Mouse (Mus musculus) heart, embryonic 13.5 days (tissue): ENCODE measurements at regions not wholly inside any gene's neighbourhood (a gene's known extent, or its start where the extent isn't known, plus 50 kb on each side); places are given as distances from the start of the nearest gene placed in this dataset.

ENCODE experiments used
- ATAC-seq: fragments of 200-750 bp; cut with Nextera tagmentation; 2 replicates; pipeline ENCODE4 v1.8.0; 2017; ENCODE audit warnings: moderate TSS enrichment; ENCODE audit not compliant: insufficient number of reproducible peaks, low FRiP score, low TSS enrichment; ENCODE audit errors: extremely low read depth
- H3K27ac ChIP-seq: fragments of 300-500 bp; sonication (generic); replicated peaks from 2 replicates; pipeline ENCODE4 v1.5.1; 2015; ENCODE audit warnings: moderate library complexity, mild to moderate bottlenecking, inconsistent platforms
- H3K27me3 ChIP-seq: fragments of 300-500 bp; sonication (generic); replicated peaks from 2 replicates; pipeline ENCODE4 v1.6.1; 2015; ENCODE audit warnings: mild to moderate bottlenecking, inconsistent platforms
- H3K36me3 ChIP-seq: fragments of 300-500 bp; sonication (generic); 2 replicates; pipeline ENCODE4 v1.6.1; 2015; ENCODE audit warnings: mild to moderate bottlenecking, inconsistent platforms
- H3K4me1 ChIP-seq: fragments of 300-500 bp; sonication (generic); 2 replicates; pipeline ENCODE4 v1.6.1; 2015; ENCODE audit warnings: inconsistent platforms
- H3K4me2 ChIP-seq: fragments of 300-500 bp; sonication (generic); 2 replicates; pipeline ENCODE4 v1.6.1; 2015; ENCODE audit warnings: inconsistent platforms, mild to moderate bottlenecking, moderate library complexity
- H3K4me3 ChIP-seq: fragments of 300-500 bp; sonication (generic); 2 replicates; pipeline ENCODE4 v1.5.1; 2015; ENCODE audit warnings: moderate library complexity, mild to moderate bottlenecking, inconsistent platforms
- H3K9ac ChIP-seq: fragments of 300-500 bp; sonication (generic); 2 replicates; pipeline ENCODE4 v1.6.1; 2015; ENCODE audit warnings: inconsistent platforms, mild to moderate bottlenecking, moderate library complexity
- H3K9me3 ChIP-seq: fragments of 300-500 bp; sonication (generic); 2 replicates; pipeline ENCODE4 v1.6.1; 2016; ENCODE audit warnings: inconsistent platforms
- WGBS: fragments of 180-500 bp; shearing (Covaris S2); methylation state at CpG from one replicate; pipeline ENCODE4 v1.1.7; 2015; ENCODE audit warnings: mixed read lengths; 5-methylcytosine and 5-hydroxymethylcytosine counted together

GRCm38 (mm10) chr8:115968121-115968520 lies 260.5 kb upstream of the Maf start:
- no peak overlapping the region for H3K4me3 ChIP-seq
- no peak overlapping the region for H3K4me2 ChIP-seq
- WGBS: 75% methylated on average over 5 of the region's 5 CpGs
- no peaks in the 10 kb centered on the region for H3K36me3 ChIP-seq
- H3K4me1 ChIP-seq: no peaks in the 10 kb centered on the region
- H3K9me3 ChIP-seq: no peaks in the 10 kb centered on the region
- no peaks in the 10 kb centered on the region for H3K27me3 ChIP-seq
- H3K9ac ChIP-seq: no peak overlapping the region
- H3K27ac ChIP-seq: no peak overlapping the region
- no peak for ATAC-seq

GRCm38 (mm10) chr8:115965981-115966380 lies 258.4 kb upstream of the Maf start:
- no peak overlapping the region for H3K9ac ChIP-seq
- H3K9me3 ChIP-seq: no peaks in the 10 kb centered on the region
- no peak overlapping the region for H3K4me2 ChIP-seq
- no peak overlapping the region for H3K4me3 ChIP-seq
- no peaks in the 10 kb centered on the region for H3K27me3 ChIP-seq
- no peaks in the 10 kb centered on the region for H3K4me1 ChIP-seq
- WGBS: 78% methylated on average over 7 of the region's 7 CpGs
- no peak for ATAC-seq
- no peaks in the 10 kb centered on the region for H3K36me3 ChIP-seq
- no peak overlapping the region for H3K27ac ChIP-seq

- 79% methylated on average over 5 of the region's 5 CpGs for WGBS
- H3K4me3 ChIP-seq: no peak overlapping the region
- no peak for ATAC-seq
Measured at GRCm38 (mm10) chr8:115955371-115955770, 247.8 kb upstream of the Maf start.

GRCm38 (mm10) chr8:115953783-115954470 lies 246.3 kb upstream of the Maf start:
- no peaks in the 10 kb centered on the region for H3K27me3 ChIP-seq
- H3K36me3 ChIP-seq: no peaks in the 10 kb centered on the region
- H3K4me2 ChIP-seq: no peak overlapping the region
- no peak overlapping the region for H3K27ac ChIP-seq
- no peak overlapping the region for H3K9ac ChIP-seq
- ATAC-seq: no peak
- no peaks in the 10 kb centered on the region for H3K9me3 ChIP-seq
- WGBS: 71% methylated on average over 7 of the region's 7 CpGs
- H3K4me1 ChIP-seq: no peaks in the 10 kb centered on the region
- no peak overlapping the region for H3K4me3 ChIP-seq

More at GRCm38 (mm10) chr8:115955371-115955770, 247.8 kb upstream of the Maf start:
- H3K4me1 ChIP-seq: no peaks in the 10 kb centered on the region
- no peak overlapping the region for H3K9ac ChIP-seq
- H3K36me3 ChIP-seq: no peaks in the 10 kb centered on the region
- no peaks in the 10 kb centered on the region for H3K27me3 ChIP-seq
- H3K4me2 ChIP-seq: no peak overlapping the region
- no peaks in the 10 kb centered on the region for H3K9me3 ChIP-seq
- H3K27ac ChIP-seq: no peak overlapping the region

- no peak overlapping the region for H3K9ac ChIP-seq
- H3K36me3 ChIP-seq: no peaks in the 10 kb centered on the region
- H3K9me3 ChIP-seq: no peaks in the 10 kb centered on the region
- 42% methylated on average over 1 of the region's 1 CpGs for WGBS
- no peaks in the 10 kb centered on the region for H3K27me3 ChIP-seq
- H3K4me1 ChIP-seq: no peaks in the 10 kb centered on the region
- no peak overlapping the region for H3K27ac ChIP-seq
- no peak overlapping the region for H3K4me2 ChIP-seq
- ATAC-seq: no peak
- H3K4me3 ChIP-seq: no peak overlapping the region
Measured at GRCm38 (mm10) chr8:115952496-115952895, 244.9 kb upstream of the Maf start.

GRCm38 (mm10) chr8:115948916-115949315 lies 241.3 kb upstream of the Maf start:
- 65% methylated on average over 2 of the region's 2 CpGs for WGBS
- no peak for ATAC-seq
- H3K9me3 ChIP-seq: no peaks in the 10 kb centered on the region

GRCm38 (mm10) chr8:115948036-115948435 lies 240.4 kb upstream of the Maf start:
- H3K27ac ChIP-seq: no peak overlapping the region
- WGBS: 79% methylated on average over 2 of the region's 2 CpGs
- H3K27me3 ChIP-seq: no peaks in the 10 kb centered on the region
- ATAC-seq: no peak
- H3K9ac ChIP-seq: no peak overlapping the region
- H3K4me2 ChIP-seq: no peak overlapping the region
- no peak overlapping the region for H3K4me3 ChIP-seq
- H3K9me3 ChIP-seq: no peaks in the 10 kb centered on the region
- no peaks in the 10 kb centered on the region for H3K4me1 ChIP-seq
- no peaks in the 10 kb centered on the region for H3K36me3 ChIP-seq

More at GRCm38 (mm10) chr8:115948916-115949315, 241.3 kb upstream of the Maf start:
- no peak overlapping the region for H3K4me3 ChIP-seq
- H3K27ac ChIP-seq: no peak overlapping the region
- no peak overlapping the region for H3K4me2 ChIP-seq
- H3K4me1 ChIP-seq: no peaks in the 10 kb centered on the region
- no peaks in the 10 kb centered on the region for H3K27me3 ChIP-seq
- H3K36me3 ChIP-seq: no peaks in the 10 kb centered on the region
- no peak overlapping the region for H3K9ac ChIP-seq

- Histone ChIP-seq H3K4me3 (0 out of 2 replicates have a peak overlapping the region, but pooled peaks have one; percentile 1), H3K9me3 (no peaks in the 10 kb centered on the region), H3K27me3 (no peaks in the 10 kb centered on the region), H3K4me1 (no peaks in the 10 kb centered on the region), H3K9ac (no peak overlapping the region), H3K4me2 (peak overlapping the region; percentile 38), H3K36me3 (no peaks in the 10 kb centered on the region), H3K27ac (no peak overlapping the region)
- WGBS: 49% methylated on average over 16 of the region's 16 CpGs
- no peak for ATAC-seq
Measured at GRCm38 (mm10) chr8:115942731-115943509, 235.3 kb upstream of the Maf start.

GRCm38 (mm10) chr8:115929472-115930210 lies 222.0 kb upstream of the Maf start:
- H3K27ac ChIP-seq: no peak overlapping the region
- H3K36me3 ChIP-seq: no peaks in the 10 kb centered on the region
- no peak for ATAC-seq
- no peaks in the 10 kb centered on the region; the same call in 1 of the 2 replicates for H3K27me3 ChIP-seq
- no peak overlapping the region for H3K4me3 ChIP-seq
- no peaks in the 10 kb centered on the region for H3K9me3 ChIP-seq
- no peak overlapping the region for H3K4me2 ChIP-seq
- WGBS: 61% methylated on average over 8 of the region's 8 CpGs
- no peak overlapping the region for H3K9ac ChIP-seq
- no peaks in the 10 kb centered on the region for H3K4me1 ChIP-seq

GRCm38 (mm10) chr8:115921889-115922288 lies 214.3 kb upstream of the Maf start:
- H3K4me3 ChIP-seq: no peak overlapping the region
- no peak overlapping the region for H3K27ac ChIP-seq
- H3K4me2 ChIP-seq: no peak overlapping the region
- 62% methylated on average over 6 of the region's 6 CpGs for WGBS
- no peaks in the 10 kb centered on the region for H3K9me3 ChIP-seq
- no peaks in the 10 kb centered on the region for H3K36me3 ChIP-seq
- ATAC-seq: no peak
- no peaks in the 10 kb centered on the region for H3K4me1 ChIP-seq
- H3K27me3 ChIP-seq: no peaks in the 10 kb centered on the region; the same call in 1 of the 2 replicates
- no peak overlapping the region for H3K9ac ChIP-seq

- Histone ChIP-seq H3K4me2 (no peak overlapping the region), H3K4me3 (no peak overlapping the region), H3K4me1 (peaks cover 6% of the 10 kb centered on the region), H3K9ac (no peak overlapping the region), H3K27me3 (0 out of 2 replicates have a peak, but pooled peaks cover 10% of the 10 kb centered on the region), H3K36me3 (no peaks in the 10 kb centered on the region), H3K27ac (no peak overlapping the region), H3K9me3 (peaks cover 6% of the 10 kb centered on the region; the same call in 1 of the 2 replicates)
- 75% methylated on average over 5 of the region's 5 CpGs for WGBS
- ATAC-seq: no peak
Measured at GRCm38 (mm10) chr8:115906650-115907049, 199.1 kb upstream of the Maf start.
